Mouse (Mus musculus): ENCODE measurements at regions not wholly inside any gene's neighbourhood (a gene's known extent, or its start where the extent isn't known, plus 50 kb on each side); places are given as distances from the start of the nearest gene placed in this dataset.

DNA sequence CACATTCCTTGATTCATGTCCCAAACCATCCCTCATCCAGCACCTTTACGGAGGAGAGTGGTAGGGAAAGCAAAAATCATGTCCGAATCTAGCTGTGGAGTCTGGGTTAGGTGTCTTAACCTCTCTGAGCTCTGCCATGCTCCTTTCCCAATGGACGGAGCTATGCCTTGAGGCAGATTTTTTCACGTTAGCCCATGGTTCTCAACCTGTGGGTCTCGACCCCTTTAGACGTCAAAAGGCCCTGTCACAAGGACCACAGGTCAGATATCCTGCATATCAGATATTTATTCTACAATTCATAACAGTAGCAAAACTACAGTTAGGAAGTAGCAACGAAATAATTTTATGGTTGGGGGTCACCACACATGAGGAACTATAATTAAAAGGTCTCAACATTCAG, 198.1 kb downstream of the Cdc5l start:
- TF ChIP-seq CTCF (IDR thresholded peaks at IDR 0.05; ENCODE audit: borderline replicate concordance, extremely low read depth, insufficient read depth, insufficient read length) (no peak), POLR2A (IDR thresholded peaks at IDR 0.05; ENCODE audit: borderline replicate concordance, extremely low read depth, insufficient read depth, insufficient read length, poor library complexity, severe bottlenecking) (no peak)
